Mouse (Mus musculus): ENCODE data around the gene Actrt1. TPM values are rescaled to one million over a fixed set of nuclear protein-coding genes. Genes with fewer than 3 reads are reported as not detected.

Actrt1 gene
- polyA plus RNA-seq (2014; fragmentation: Nextera tagmentation; extraction: Ambion mirVana): not detected in 2 replicates

- Histone ChIP-seq H3K27ac (ENCODE audit: low read depth, low read length) (no peak within 1 kb of the TSS), H3K9ac (ENCODE audit: low read depth, low read length) (no peak within 1 kb of the TSS), H3K27me3 (ENCODE audit: control insufficient read depth, insufficient read depth, low read length) (no peaks in the 10 kb centered on the region), H3K9me3 (replicated peaks; ENCODE audit: control insufficient read depth, low read length) (no peaks in the 10 kb centered on the region), H3K4me2 (no peak within 1 kb of the TSS), H3K36me3 (ENCODE audit: control insufficient read depth, insufficient read depth, low read length) (no peaks in the 10 kb centered on the region), H3K4me1 (ENCODE audit: control insufficient read depth, insufficient read depth, low read length) (no peaks in the 10 kb centered on the region), H3K4me3 (ENCODE audit: low read depth, low read length) (no peak within 1 kb of the TSS)
- no peak for ATAC-seq (replicated peaks; ENCODE audit: insufficient number of reproducible peaks, low FRiP score, low TSS enrichment)
Observed at GRCm38 (mm10) chrX:46328707-46329106, at the start of gene Actrt1. Gene Actrt1 (plus strand): TSS chrX:46329007.

GRCm38 (mm10) chrX:46331463-46332115, 2.8 kb downstream of the Actrt1 start:
- Histone ChIP-seq H3K4me2 (no peak overlapping the region), H3K36me3 (ENCODE audit: control insufficient read depth, insufficient read depth, low read length) (no peaks in the 10 kb centered on the region), H3K27me3 (ENCODE audit: control insufficient read depth, insufficient read depth, low read length) (no peaks in the 10 kb centered on the region), H3K4me3 (ENCODE audit: low read depth, low read length) (no peak overlapping the region), H3K4me1 (ENCODE audit: control insufficient read depth, insufficient read depth, low read length) (no peaks in the 10 kb centered on the region), H3K9me3 (replicated peaks; ENCODE audit: control insufficient read depth, low read length) (no peaks in the 10 kb centered on the region), H3K9ac (ENCODE audit: low read depth, low read length) (no peak overlapping the region), H3K27ac (ENCODE audit: low read depth, low read length) (no peak overlapping the region)
- ATAC-seq (replicated peaks; ENCODE audit: insufficient number of reproducible peaks, low FRiP score, low TSS enrichment): no peak
- 71% methylated on average over 1 of the region's 1 CpGs for WGBS (ENCODE audit: insufficient replicate concordance)
